Mouse (Mus musculus) testis, adult 2 months (tissue): ENCODE results near the gene Cdk4. TPM values are rescaled to one million over a fixed set of nuclear protein-coding genes. Genes with fewer than 3 reads are reported as not detected.

Source experiments
- H3K27ac ChIP-seq: fragments of 200-500 bp; 2 replicates; pipeline ENCODE4 v1.5.1; 2012; ENCODE audit warnings: low read depth, low read length; ENCODE audit not compliant: control insufficient read depth, insufficient read depth
- H3K27me3 ChIP-seq: fragments of 200-500 bp; 2 replicates; pipeline ENCODE4 v1.6.1; 2012; ENCODE audit warnings: mild to moderate bottlenecking, low read length, moderate library complexity; ENCODE audit not compliant: control insufficient read depth, insufficient read depth
- H3K36me3 ChIP-seq: fragments of 200-500 bp; 2 replicates; pipeline ENCODE4 v1.6.1; 2012; ENCODE audit warnings: mild to moderate bottlenecking, low read length; ENCODE audit not compliant: control insufficient read depth, insufficient read depth
- H3K4me1 ChIP-seq: fragments of 200-500 bp; 2 replicates; pipeline ENCODE4 v1.6.1; 2012; ENCODE audit warnings: low read length; ENCODE audit not compliant: control insufficient read depth, insufficient read depth
- H3K4me3 ChIP-seq: fragments of 200-500 bp; 2 replicates; pipeline ENCODE4 v1.5.1; 2012; ENCODE audit warnings: low read depth, mild to moderate bottlenecking, low read length, moderate library complexity, mixed read lengths; ENCODE audit not compliant: control insufficient read depth
- CTCF ChIP-seq: fragments of 200-500 bp; IDR thresholded peaks from 2 replicates; pipeline ENCODE4 v1.5.1; 2012; ENCODE audit warnings: low read depth, mild to moderate bottlenecking, inconsistent platforms, low read length, moderate library complexity; ENCODE audit not compliant: control insufficient read depth, insufficient read depth, insufficient replicate concordance
- POLR2A ChIP-seq: fragments of 200-500 bp; IDR thresholded peaks from 2 replicates; pipeline ENCODE4 v1.6.1; 2012; ENCODE audit warnings: low read depth, mild to moderate bottlenecking, inconsistent platforms, low read length, moderate library complexity; ENCODE audit not compliant: control insufficient read depth
- polyA plus RNA-seq: library from polyadenylated mRNA; depleted of rRNA; stranded (reverse); fragments of >200 nt; gene quantifications from 2 replicates; pipeline ENCODE4 v1.2.3, GENCODE M21; 2012; rRNA removed

The Cdk4 gene
- 68.4 and 70.9 TPM in 2 replicates for polyA plus RNA-seq

- Histone ChIP-seq H3K4me1 (peaks cover 25% of the 10 kb centered on the region), H3K27me3 (no peaks in the 10 kb centered on the region), H3K27ac (peak within 1 kb of the TSS; percentile 86), H3K36me3 (no peaks in the 10 kb centered on the region; the same call in 1 of the 2 replicates), H3K4me3 (peak within 1 kb of the TSS; percentile 95)
- TF ChIP-seq POLR2A, result peak; percentile 69
- no peak for TF ChIP-seq CTCF
These were observed at the start of gene Cdk4 for GRCm38 (mm10) chr10:127063239-127063872. Gene Cdk4 (plus strand): TSS chr10:127063534.

DNA sequence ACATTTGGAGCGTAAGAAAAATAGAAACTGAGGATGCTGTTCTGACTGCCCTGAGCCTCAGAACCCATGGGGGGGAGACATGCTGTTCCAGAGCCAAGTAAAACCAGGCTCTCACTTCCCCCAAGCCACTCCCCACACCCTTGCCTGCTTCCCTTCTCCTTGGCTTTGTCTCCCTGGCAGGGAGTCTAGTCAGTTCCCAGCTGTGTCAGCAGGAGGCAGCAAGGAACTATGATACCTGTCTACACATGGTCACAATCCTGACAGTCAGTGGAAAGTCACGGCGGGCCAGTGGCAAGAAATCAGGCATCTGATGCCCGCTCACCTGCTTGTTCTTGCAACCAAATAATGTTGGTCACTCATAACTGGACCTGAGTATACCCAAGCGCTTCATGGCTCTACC lies 46.8 kb upstream of the Cdk4 start:
- Histone ChIP-seq H3K4me3 (no peak overlapping the region), H3K27ac (no peak overlapping the region), H3K27me3 (no peaks in the 10 kb centered on the region), H3K4me1 (no peaks in the 10 kb centered on the region), H3K36me3 (no peaks in the 10 kb centered on the region)
- TF ChIP-seq POLR2A (no peak), CTCF (peak; percentile 9; the same call in 1 of the 2 replicates)

DNA sequence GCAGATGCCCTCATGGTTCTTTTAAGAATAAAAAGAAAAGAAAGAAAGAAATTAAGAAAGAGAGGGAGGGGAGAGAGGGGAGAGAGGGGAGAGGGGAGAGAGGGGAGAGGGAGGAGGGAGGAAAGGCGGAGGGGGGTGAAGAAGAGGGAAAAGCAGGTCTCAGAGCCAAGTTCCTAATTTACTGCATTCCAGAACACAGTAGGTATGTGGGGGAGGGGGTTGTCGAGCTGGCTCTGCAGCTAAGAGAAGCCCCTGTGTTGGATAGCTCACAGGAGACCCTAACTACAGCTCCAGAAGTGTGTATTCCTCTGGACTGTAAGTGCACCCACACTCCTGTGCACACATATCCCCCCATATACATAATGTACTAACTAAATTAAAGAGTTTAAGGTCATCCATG lies 46.3 kb upstream of the Cdk4 start:
- TF ChIP-seq CTCF, result no peak
- no peak for TF ChIP-seq POLR2A
- H3K27ac ChIP-seq, result no peak overlapping the region
- H3K27me3 ChIP-seq, result no peaks in the 10 kb centered on the region
- no peak overlapping the region for H3K4me3 ChIP-seq
- H3K4me1 ChIP-seq, result no peaks in the 10 kb centered on the region
- H3K36me3 ChIP-seq, result no peaks in the 10 kb centered on the region

DNA sequence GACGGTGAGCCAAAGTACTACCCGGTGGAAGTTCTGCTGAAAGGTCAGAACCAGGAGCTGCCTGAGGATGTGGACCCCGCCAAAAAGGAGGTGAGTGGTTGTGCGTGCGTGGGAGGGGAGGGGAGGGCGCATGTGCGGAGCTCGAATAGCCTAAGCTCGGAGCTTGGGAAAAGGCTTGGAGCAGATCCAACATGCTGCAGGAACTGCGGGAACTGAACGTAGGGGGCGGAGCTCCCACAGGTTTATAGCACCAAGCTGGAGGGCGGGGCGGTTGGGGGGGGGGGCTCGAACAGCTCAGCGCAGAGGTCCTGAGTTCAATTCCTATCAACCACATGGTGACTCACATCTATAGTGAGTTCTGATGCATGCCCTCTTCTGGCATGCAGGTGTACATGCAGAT lies 44.9 kb upstream of the Cdk4 start:
- TF ChIP-seq POLR2A, result no peak
- TF ChIP-seq CTCF, result no peak
- H3K4me1 ChIP-seq, result no peaks in the 10 kb centered on the region

DNA sequence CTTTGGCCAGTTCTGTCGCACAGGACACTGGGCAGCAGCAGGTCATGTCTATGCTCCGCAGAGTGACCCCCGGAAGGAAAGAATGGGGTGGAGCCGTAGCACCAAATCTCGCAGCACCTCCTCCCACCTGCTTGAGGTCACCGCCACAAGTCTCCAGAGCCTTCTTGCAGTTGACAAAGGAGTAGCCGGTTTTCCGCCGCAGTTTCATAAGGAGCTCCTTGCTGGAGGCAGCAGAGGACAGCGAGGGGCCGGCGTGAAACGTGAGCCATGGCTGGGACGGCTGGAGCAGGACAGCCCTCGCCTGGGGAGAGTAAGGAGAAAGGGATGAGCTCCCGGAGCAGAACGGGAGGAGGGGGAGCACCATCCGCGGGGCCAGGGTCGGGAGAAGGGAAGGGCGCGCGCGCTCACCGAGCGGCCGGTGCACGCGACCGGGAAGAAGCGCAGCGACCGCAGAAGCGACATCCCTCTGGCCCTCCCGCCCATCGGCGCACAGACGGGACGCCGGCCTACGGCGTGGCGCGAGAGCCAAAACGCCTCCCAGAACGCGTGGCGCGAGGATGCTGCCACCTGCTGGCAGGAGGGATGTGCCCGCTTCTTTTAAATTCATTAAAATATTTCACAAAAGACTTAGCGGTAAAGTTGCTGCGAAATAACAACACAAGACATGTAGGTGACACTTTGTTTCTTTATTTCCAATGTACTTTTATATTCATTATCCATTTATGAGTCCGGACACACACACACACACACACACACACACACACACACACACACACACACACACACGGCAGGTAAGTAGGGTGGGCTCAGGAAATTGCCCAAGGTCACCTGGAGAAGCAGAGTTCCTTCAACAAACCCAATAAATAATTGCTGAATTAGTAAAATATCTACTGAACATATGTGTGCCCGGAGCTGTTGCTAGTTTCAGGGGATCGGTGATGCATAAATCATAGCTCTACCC lies 32.7 kb upstream of the Cdk4 start, which contains the start of gene Tsfm:
Gene Tsfm, minus strand, starts transcription at position 505 of the 961 bp plus-strand sequence.
- Histone ChIP-seq H3K27me3 (no peaks in the 10 kb centered on the region), H3K4me3 (peak within 1 kb of the TSS; percentile 90), H3K27ac (peak within 1 kb of the TSS; percentile 63), H3K36me3 (no peaks in the 10 kb centered on the region), H3K4me1 (peaks cover 14% of the 10 kb centered on the region)
- TF ChIP-seq CTCF, result peak; percentile 93
- TF ChIP-seq POLR2A, result peak; percentile 66

More for the DNA sequence above, 44.9 kb upstream of the Cdk4 start:
- Histone ChIP-seq H3K36me3 (no peaks in the 10 kb centered on the region), H3K27me3 (no peaks in the 10 kb centered on the region), H3K4me3 (no peak overlapping the region), H3K27ac (no peak overlapping the region)

DNA sequence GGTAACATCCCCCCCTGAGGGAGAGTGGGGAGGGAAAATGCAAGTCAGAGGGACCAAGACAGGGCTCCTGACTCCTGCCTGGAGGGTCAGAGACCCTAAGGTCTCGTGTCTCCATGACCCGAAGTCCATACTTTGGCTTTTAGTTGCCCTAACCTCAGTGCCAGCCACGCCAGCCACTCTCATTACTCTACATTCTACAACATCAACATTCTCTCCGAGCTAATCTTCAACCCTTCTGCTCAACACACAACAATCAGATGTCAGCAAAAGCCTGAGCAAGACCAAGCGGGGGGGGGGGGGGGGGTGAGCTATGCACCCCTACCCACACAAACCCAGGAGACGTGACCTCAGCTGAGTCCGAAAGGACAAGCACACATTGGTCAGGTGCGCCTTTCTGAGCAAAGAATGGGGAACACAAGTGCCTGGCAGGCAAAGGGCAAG lies 30.0 kb upstream of the Cdk4 start:
- H3K27ac ChIP-seq, result no peak overlapping the region
- no peak overlapping the region for H3K4me3 ChIP-seq
- no peaks in the 10 kb centered on the region for H3K36me3 ChIP-seq
- TF ChIP-seq CTCF (no peak), POLR2A (no peak)
- H3K4me1 ChIP-seq, result peaks cover 14% of the 10 kb centered on the region
- H3K27me3 ChIP-seq, result no peaks in the 10 kb centered on the region

DNA sequence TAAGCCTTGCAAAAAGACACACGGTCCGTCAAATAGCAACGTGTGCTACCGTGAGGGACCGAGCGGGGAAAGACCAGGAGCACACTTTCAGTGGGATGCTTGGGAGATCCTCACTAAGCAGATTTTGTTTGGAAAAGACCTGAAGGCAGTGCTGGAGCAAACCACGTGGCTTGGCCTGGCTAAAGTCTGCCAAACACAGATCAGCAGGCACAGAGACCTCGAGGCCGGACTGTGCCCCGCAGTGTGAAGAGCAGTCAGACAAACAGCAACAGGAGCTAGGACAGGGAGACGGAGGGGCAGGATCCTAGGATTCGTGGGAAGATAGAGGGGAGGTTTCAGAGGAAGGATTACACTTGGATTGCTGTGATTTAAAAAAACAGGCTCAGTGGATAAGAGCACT lies 27.1 kb upstream of the Cdk4 start:
- Histone ChIP-seq H3K27ac (no peak overlapping the region), H3K4me3 (no peak overlapping the region), H3K27me3 (no peaks in the 10 kb centered on the region), H3K36me3 (no peaks in the 10 kb centered on the region), H3K4me1 (peaks cover 14% of the 10 kb centered on the region)
- TF ChIP-seq POLR2A (no peak), CTCF (no peak)

DNA sequence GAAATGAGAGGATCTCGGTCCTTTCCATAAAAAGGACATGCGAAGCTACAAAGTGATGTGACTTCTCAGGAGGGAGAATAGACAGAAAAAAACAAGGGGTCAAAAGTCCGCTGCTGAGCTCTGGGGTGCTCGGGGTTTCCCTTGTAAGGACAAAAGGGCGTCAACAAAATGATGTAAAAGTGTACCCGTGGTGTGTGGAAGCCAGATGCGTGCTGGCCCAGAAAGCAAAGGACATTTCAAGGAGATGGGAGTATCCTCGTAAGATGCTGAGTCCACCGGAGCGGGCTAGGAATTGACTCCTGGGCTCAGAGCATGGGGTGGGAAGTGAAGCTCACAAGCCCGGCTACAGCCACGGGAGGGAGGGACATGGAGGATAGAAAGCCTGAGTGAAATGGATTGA lies 25.7 kb upstream of the Cdk4 start:
- no peaks in the 10 kb centered on the region for H3K27me3 ChIP-seq

More for the DNA sequence above, 25.7 kb upstream of the Cdk4 start:
- Histone ChIP-seq H3K4me1 (peaks cover 16% of the 10 kb centered on the region), H3K4me3 (no peak overlapping the region), H3K36me3 (no peaks in the 10 kb centered on the region), H3K27ac (no peak overlapping the region)
- TF ChIP-seq CTCF, result no peak
- no peak for TF ChIP-seq POLR2A
